Mouse (Mus musculus) lung, postnatal 0 days (tissue): Measurements from ENCODE around the gene Magea8. TPM values are rescaled to one million over a fixed set of nuclear protein-coding genes. Genes with fewer than 3 reads are reported as not detected.
"Not testable (repeated sequence)": the region's sequence is repeated elsewhere in the genome, so short reads cannot be mapped to it uniquely, and the experiment has no call there.

Experiments
- ATAC-seq: fragments of 200-750 bp; cut with Nextera tagmentation; 2 replicates; pipeline ENCODE4 v1.8.0; 2017; ENCODE audit warnings: moderate library complexity
- DNase-seq: peaks from one replicate; pipeline ENCODE4 v3.0.0-alpha.2; 2016; ENCODE audit warnings: low spot score
- H3K27ac ChIP-seq: fragments of 300-500 bp; sonication (generic); 2 replicates; pipeline ENCODE4 v1.5.1; 2014; ENCODE audit warnings: antibody characterized with exemption, mild to moderate bottlenecking, low read length, mixed read lengths
- H3K27me3 ChIP-seq: fragments of 300-500 bp; sonication (generic); replicated peaks from 2 replicates; pipeline ENCODE4 v1.6.1; 2014; ENCODE audit warnings: low read length, mixed read lengths; ENCODE audit not compliant: insufficient read depth
- H3K36me3 ChIP-seq: fragments of 300-500 bp; sonication (generic); 2 replicates; pipeline ENCODE4 v1.6.1; 2014; ENCODE audit warnings: low read length, mixed read lengths; ENCODE audit not compliant: insufficient read depth
- H3K4me1 ChIP-seq: fragments of 300-500 bp; sonication (generic); 2 replicates; pipeline ENCODE4 v1.6.1; 2014; ENCODE audit warnings: antibody characterized with exemption, low read depth, low read length, mixed read lengths; ENCODE audit not compliant: insufficient read depth
- H3K4me2 ChIP-seq: fragments of 300-500 bp; sonication (generic); replicated peaks from 2 replicates; pipeline ENCODE4 v1.6.1; 2014; ENCODE audit warnings: low read depth, mild to moderate bottlenecking, low read length, moderate library complexity, mixed read lengths
- H3K4me3 ChIP-seq: fragments of 300-500 bp; sonication (generic); 2 replicates; pipeline ENCODE4 v1.5.1; 2014; ENCODE audit warnings: low read depth, low read length
- H3K9ac ChIP-seq: fragments of 300-500 bp; sonication (generic); replicated peaks from 2 replicates; pipeline ENCODE4 v1.6.1; 2014; ENCODE audit warnings: low read depth, mild to moderate bottlenecking
- H3K9me3 ChIP-seq: fragments of 300-500 bp; sonication (generic); 2 replicates; pipeline ENCODE4 v1.6.1; 2016; ENCODE audit warnings: low read length, mixed read lengths
- WGBS: fragments of 180-500 bp; shearing (Covaris S2); extraction: QIAGEN DNeasy Blood & Tissue Kit; methylation state at CpG from one replicate; pipeline ENCODE4 v1.1.7; 2014; 5-methylcytosine and 5-hydroxymethylcytosine counted together
- polyA plus RNA-seq: library from polyadenylated mRNA; unstranded; fragments of >200 nt; fragmentation: Nextera tagmentation; extraction: Ambion mirVana; gene quantifications from 2 replicates; pipeline ENCODE4 v1.2.1, GENCODE M21; 2015

The Magea8 gene
- polyA plus RNA-seq: not detected in 2 replicates

GRCm38 (mm10) chrX:154995750-154996149, at the start of gene Magea8:
Gene Magea8, minus strand, starts transcription at chrX:154995850.
- not testable (repeated sequence) for DNase-seq, H3K9ac ChIP-seq, H3K9me3 ChIP-seq, ATAC-seq, H3K36me3 ChIP-seq, H3K27me3 ChIP-seq, H3K4me3 ChIP-seq, H3K4me2 ChIP-seq, H3K27ac ChIP-seq, H3K4me1 ChIP-seq
- WGBS: 88% methylated on average over 11 of the region's 11 CpGs

- WGBS: 45% methylated on average over 1 of the region's 1 CpGs
- H3K27me3 ChIP-seq, H3K36me3 ChIP-seq: not testable (repeated sequence)
Measured at GRCm38 (mm10) chrX:154949405-154949804, 46.2 kb downstream of the Magea8 start, which contains the start of gene Magea3. Gene Magea3, minus strand, starts transcription at chrX:154949505.

GRCm38 (mm10) chrX:154935887-154936286, 59.8 kb downstream of the Magea8 start, which contains the start of gene Magea6:
Gene Magea6, minus strand, starts transcription at chrX:154935987.
- not testable (repeated sequence) for H3K9me3 ChIP-seq, ATAC-seq, H3K4me2 ChIP-seq, H3K27ac ChIP-seq, H3K27me3 ChIP-seq, H3K36me3 ChIP-seq, H3K4me3 ChIP-seq, H3K4me1 ChIP-seq, H3K9ac ChIP-seq, DNase-seq
- WGBS: 53% methylated on average over 1 of the region's 1 CpGs

More at GRCm38 (mm10) chrX:154949405-154949804, 46.2 kb downstream of the Magea8 start, which contains the start of gene Magea3:
- H3K4me1 ChIP-seq, H3K4me3 ChIP-seq, DNase-seq, ATAC-seq, H3K27ac ChIP-seq, H3K9me3 ChIP-seq, H3K9ac ChIP-seq, H3K4me2 ChIP-seq: not testable (repeated sequence)

Other genes with a start within 250 kb of the Magea8 start
- gene Cldn34b1, start 105.6 kb downstream of the Magea8 start, polyA plus RNA-seq: not detected in 2 replicates
- not detected in 2 replicates for gene Magea6, start 59.9 kb downstream of the Magea8 start, polyA plus RNA-seq
- gene Magea3, start 46.3 kb downstream of the Magea8 start, polyA plus RNA-seq: not detected in 2 replicates
- gene Magea5, start 67.3 kb upstream of the Magea8 start, polyA plus RNA-seq: not detected in 2 replicates
- gene Magea1, start 93.9 kb upstream of the Magea8 start, polyA plus RNA-seq: not detected in 2 replicates
- gene Magea2, start 97.8 kb upstream of the Magea8 start, polyA plus RNA-seq: not detected in 2 replicates
- gene Cldn34b2, start 132.6 kb upstream of the Magea8 start, polyA plus RNA-seq: not detected in 2 replicates
- 420 and 480 TPM in 2 replicates for gene Sat1, start 220.6 kb upstream of the Magea8 start, polyA plus RNA-seq